Mouse (Mus musculus) right cerebral cortex, postnatal 14 days (tissue): ENCODE measurements around the gene Ptger1.

Experiments
- DNase-seq: peaks from one replicate; pipeline ENCODE4 v3.0.0; 2022

Ptger1 gene

GRCm38 (mm10) chr8:83697374-83698220 lies 31.1 kb downstream of the Ptger1 start:
- no peak for DNase-seq

- peak; percentile 41 for DNase-seq
These were observed 31.8 kb downstream of the Ptger1 start for GRCm38 (mm10) chr8:83698291-83698660.

GRCm38 (mm10) chr8:83698661-83699453 lies 32.4 kb downstream of the Ptger1 start, which contains the start of gene Pkn1:
Pkn1 (minus strand) TSS chr8:83699179.
- DNase-seq, result peak; percentile 63

GRCm38 (mm10) chr8:83699566-83699965 lies 33.1 kb downstream of the Ptger1 start:
- DNase-seq, result no peak

GRCm38 (mm10) chr8:83700423-83701085 lies 34.1 kb downstream of the Ptger1 start:
- no peak for DNase-seq

GRCm38 (mm10) chr8:83703426-83703825 lies 36.9 kb downstream of the Ptger1 start:
- no peak for DNase-seq

- DNase-seq, result no peak
These were observed 39.9 kb downstream of the Ptger1 start for GRCm38 (mm10) chr8:83706411-83706810.

- DNase-seq, result peak; percentile 50
These were observed 41.1 kb downstream of the Ptger1 start for GRCm38 (mm10) chr8:83707554-83707953.

- DNase-seq, result no peak
These were observed 48.2 kb downstream of the Ptger1 start for GRCm38 (mm10) chr8:83714676-83715030.

- peak; percentile 89 for DNase-seq
These were observed 48.7 kb downstream of the Ptger1 start, which contains the start of gene Ddx39 for GRCm38 (mm10) chr8:83715031-83715690. Ddx39 (plus strand) TSS chr8:83715177.

- no peak for DNase-seq
These were observed 49.3 kb downstream of the Ptger1 start for GRCm38 (mm10) chr8:83715771-83716170.

- DNase-seq, result no peak
These were observed 50.1 kb downstream of the Ptger1 start for GRCm38 (mm10) chr8:83716563-83716962.

- no peak for DNase-seq
These were observed 52.6 kb downstream of the Ptger1 start for GRCm38 (mm10) chr8:83719048-83719447.

GRCm38 (mm10) chr8:83719693-83720092 lies 53.2 kb downstream of the Ptger1 start:
- no peak for DNase-seq

GRCm38 (mm10) chr8:83721405-83722025 lies 55.0 kb downstream of the Ptger1 start:
- no peak for DNase-seq
